Mouse (Mus musculus) layer of hippocampus, postnatal 36 days (tissue): Measurements from ENCODE around the gene Map4k2. TPM values are rescaled to one million over a fixed set of nuclear protein-coding genes. Genes with fewer than 3 reads are reported as not detected.

Experiments
- DNase-seq, 2 experiments: peaks; one replicate each; pipeline ENCODE4 v3.0.0; 2022
- microRNA-seq, 2 experiments: library from miRNA; unstranded; fragments of <30 nt; microRNA quantifications; one replicate each; pipeline ENCODE4 v1.2.0; 2021
- total RNA-seq, 2 experiments: library from RNA; stranded (reverse); gene quantifications; 2 replicates each; pipeline ENCODE4 v1.2.3; 2021

Gene Map4k2
- total RNA-seq, 2 experiments from 2014 or later = 74.9 to 87.7 TPM

GRCm38 (mm10) chr19:6401131-6401815 lies 60.3 kb downstream of the Map4k2 start:
- no peak for DNase-seq

- DNase-seq = no peak
These were observed 61.0 kb downstream of the Map4k2 start for GRCm38 (mm10) chr19:6401951-6402350.

GRCm38 (mm10) chr19:6403869-6404268 lies 62.9 kb downstream of the Map4k2 start:
- no peak for DNase-seq

Small RNA genes within 50 kb of the gene (microRNA-seq; reads per million reads assigned to microRNA genes)
- 2.3 to 3.9 reads per million in 2 experiments for gene Mir6989

Other genes with a start within 250 kb of the Map4k2 start
- not detected for gene AC131692.1, start 246.7 kb upstream of the Map4k2 start, total RNA-seq
- under 1 TPM in 1 of 2 experiments, not detected in 1; 0.12 TPM for gene Naaladl1, start 235.4 kb upstream of the Map4k2 start, total RNA-seq
- gene Sac3d1, start 222.5 kb upstream of the Map4k2 start, total RNA-seq = 10 to 100 TPM; 14.7 to 14.9 TPM
- 10 to 100 TPM; 40.2 to 42.5 TPM for gene Snx15, start 212.8 kb upstream of the Map4k2 start, total RNA-seq
- under 1 TPM; 0.28 to 0.60 TPM for gene Batf2, start 200.2 kb upstream of the Map4k2 start, total RNA-seq
- 10 to 100 TPM; 69.1 to 73.2 TPM for gene Arl2, start 199.6 kb upstream of the Map4k2 start, total RNA-seq
- gene Majin, start 156.7 kb upstream of the Map4k2 start, total RNA-seq = not detected
- not detected for gene Gpha2, start 114.8 kb upstream of the Map4k2 start, total RNA-seq
- 100 to 1,000 TPM; 135 to 137 TPM for gene Ppp2r5b, start 105.3 kb upstream of the Map4k2 start, total RNA-seq
- 10 to 100 TPM; 31.3 to 34.0 TPM for gene Atg2a, start 99.5 kb upstream of the Map4k2 start, total RNA-seq
- gene Ehd1, start 64.4 kb upstream of the Map4k2 start, total RNA-seq = 10 to 100 TPM; 72.8 to 82.2 TPM
- 1 to 10 TPM; 4.3 to 6.9 TPM for gene Cdc42bpg, start 34.7 kb upstream of the Map4k2 start, total RNA-seq
- 10 to 100 TPM; 63.3 to 69.8 TPM for gene Men1, start 6.2 kb upstream of the Map4k2 start, total RNA-seq
- 100 to 1,000 TPM; 188 to 222 TPM for gene Sf1, start 22.6 kb downstream of the Map4k2 start, total RNA-seq
- 10 to 100 TPM; 18.3 to 22.1 TPM for gene Pygm, start 43.3 kb downstream of the Map4k2 start, total RNA-seq
- gene Rasgrp2, start 58.2 kb downstream of the Map4k2 start, total RNA-seq = 10 to 100 TPM; 23.8 to 34.5 TPM
- gene Nrxn2, start 77.6 kb downstream of the Map4k2 start, total RNA-seq = 100 to 1,000 TPM; 399 to 414 TPM
- gene Slc22a12, start 201.9 kb downstream of the Map4k2 start, total RNA-seq = under 1 TPM; 0.40 to 0.71 TPM